Mouse (Mus musculus) testis, adult 2 months (tissue): ENCODE results near the gene Epn1.

Experiments
- CTCF ChIP-seq: fragments of 200-500 bp; IDR thresholded peaks from 2 replicates; pipeline ENCODE4 v1.5.1; 2012; ENCODE audit warnings: low read depth, mild to moderate bottlenecking, inconsistent platforms, low read length, moderate library complexity; ENCODE audit not compliant: control insufficient read depth, insufficient read depth, insufficient replicate concordance
- POLR2A ChIP-seq: fragments of 200-500 bp; IDR thresholded peaks from 2 replicates; pipeline ENCODE4 v1.6.1; 2012; ENCODE audit warnings: low read depth, mild to moderate bottlenecking, inconsistent platforms, low read length, moderate library complexity; ENCODE audit not compliant: control insufficient read depth

DNA sequence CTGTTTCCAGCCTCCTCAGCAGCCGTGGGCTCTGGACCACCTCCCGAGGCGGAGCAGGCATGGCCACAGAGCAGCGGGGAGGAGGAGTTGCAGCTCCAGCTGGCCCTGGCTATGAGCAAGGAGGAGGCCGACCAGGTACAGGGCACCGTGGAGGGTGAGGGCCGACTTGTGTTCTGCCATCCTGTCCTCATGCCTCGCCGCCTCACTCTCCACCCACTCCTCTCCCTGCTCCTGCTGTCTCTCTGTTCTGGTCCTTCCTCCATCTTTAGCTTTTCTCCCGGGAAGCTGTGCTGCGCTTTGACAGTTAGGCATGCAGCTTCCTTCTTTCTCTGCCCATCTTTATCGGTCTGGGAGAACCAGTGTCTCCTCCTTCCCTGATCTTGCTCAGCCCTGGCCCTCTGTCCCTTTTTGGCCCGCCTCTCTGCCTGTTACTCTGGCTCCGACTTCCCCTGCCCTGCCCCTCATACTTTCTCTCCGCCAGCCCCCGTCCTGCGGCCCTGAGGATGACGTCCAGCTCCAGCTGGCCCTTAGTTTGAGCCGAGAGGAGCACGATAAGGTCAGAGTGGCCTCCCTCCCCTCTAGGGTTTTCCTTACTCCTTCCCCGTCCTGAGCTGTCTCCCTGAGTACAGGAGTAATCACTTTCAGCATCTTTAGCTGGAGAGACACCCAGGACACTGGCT lies 12.9 kb downstream of the Epn1 start:
- TF ChIP-seq CTCF (no peak), POLR2A (no peak)
